Mouse (Mus musculus): ENCODE results near the gene Dnajc6. TPM values are rescaled to one million over a fixed set of nuclear protein-coding genes. Genes with fewer than 3 reads are reported as not detected.

The Dnajc6 gene
- polyA plus RNA-seq, 1 experiment from 2014 or later = 2.8 TPM

DNA sequence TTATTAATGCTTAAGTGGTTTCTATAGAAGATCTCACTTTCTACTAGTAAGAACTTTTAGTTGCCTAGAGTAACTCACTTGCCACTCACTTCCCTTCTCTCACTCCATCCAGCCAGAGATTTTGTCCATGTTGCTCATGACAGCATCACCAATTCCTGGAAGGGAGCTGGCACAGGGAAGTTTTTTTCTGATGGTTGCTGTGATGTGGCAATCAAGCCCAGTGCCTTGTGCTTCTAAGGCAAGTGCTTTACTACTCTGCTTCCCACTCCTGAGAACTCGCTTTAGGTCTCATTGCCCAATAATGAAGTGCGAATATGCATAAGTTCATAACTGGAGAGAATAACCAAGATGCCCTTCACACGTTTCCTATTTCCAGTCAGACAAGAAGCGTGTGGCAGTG is 186.2 kb downstream of the Dnajc6 start:
- H3K9ac ChIP-seq (replicated peaks; ENCODE audit: low read depth, low read length) = no peak overlapping the region
- no peak for ATAC-seq (ENCODE audit: insufficient number of reproducible peaks, insufficient read depth, low FRiP score, low read depth)

DNA sequence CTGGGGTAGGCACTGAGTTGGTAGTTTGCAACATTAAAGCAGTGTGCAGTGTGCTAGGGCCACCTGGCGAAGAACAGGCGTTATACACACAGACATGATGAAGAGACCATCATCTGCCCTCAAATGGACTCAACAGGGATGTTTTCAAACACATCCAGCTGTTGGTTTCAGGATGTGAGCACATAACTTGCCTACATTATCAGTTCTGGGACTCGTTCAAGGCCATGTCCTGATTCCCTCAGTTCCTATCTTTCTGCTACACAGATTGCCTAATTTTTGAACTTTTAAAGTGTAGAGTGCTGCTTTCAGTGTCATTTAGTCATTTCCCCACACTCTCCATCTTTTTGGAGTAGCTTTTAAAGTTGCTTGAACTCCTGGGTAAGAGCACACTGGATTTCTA is 186.6 kb downstream of the Dnajc6 start:
- Histone ChIP-seq H3K4me1 (ENCODE audit: control insufficient read depth, insufficient read depth, low read length) (no peaks in the 10 kb centered on the region), H3K4me3 (ENCODE audit: low read depth, low read length) (no peak overlapping the region), H3K9me3 (ENCODE audit: control insufficient read depth, low read depth, low read length) (no peaks in the 10 kb centered on the region), H3K36me3 (ENCODE audit: control insufficient read depth, insufficient read depth, low read length) (no peaks in the 10 kb centered on the region), H3K27ac (ENCODE audit: low read length) (no peak overlapping the region), H3K9ac (replicated peaks; ENCODE audit: low read depth, low read length) (no peak overlapping the region), H3K4me2 (replicated peaks; ENCODE audit: low read depth, low read length) (no peak overlapping the region), H3K27me3 (ENCODE audit: control insufficient read depth, insufficient read depth, low read length) (no peaks in the 10 kb centered on the region)
- WGBS = 66% methylated on average over 3 of the region's 3 CpGs
- ATAC-seq (ENCODE audit: insufficient number of reproducible peaks, insufficient read depth, low FRiP score, low read depth) = no peak

More for the DNA sequence above, 186.2 kb downstream of the Dnajc6 start:
- Histone ChIP-seq H3K27ac (ENCODE audit: low read length) (no peak overlapping the region), H3K4me3 (ENCODE audit: low read depth, low read length) (no peak overlapping the region), H3K4me2 (replicated peaks; ENCODE audit: low read depth, low read length) (no peak overlapping the region), H3K4me1 (ENCODE audit: control insufficient read depth, insufficient read depth, low read length) (no peaks in the 10 kb centered on the region), H3K36me3 (ENCODE audit: control insufficient read depth, insufficient read depth, low read length) (no peaks in the 10 kb centered on the region), H3K9me3 (ENCODE audit: control insufficient read depth, low read depth, low read length) (no peaks in the 10 kb centered on the region), H3K27me3 (ENCODE audit: control insufficient read depth, insufficient read depth, low read length) (no peaks in the 10 kb centered on the region)
- WGBS = 91% methylated on average over 4 of the region's 4 CpGs

GRCm38 (mm10) chr4:101684821-101685220 is 188.4 kb downstream of the Dnajc6 start:
- H3K9ac ChIP-seq (replicated peaks; ENCODE audit: low read depth, low read length) = no peak overlapping the region
- H3K27ac ChIP-seq (ENCODE audit: low read length) = no peak overlapping the region
- H3K27me3 ChIP-seq (ENCODE audit: control insufficient read depth, insufficient read depth, low read length) = no peaks in the 10 kb centered on the region
- H3K36me3 ChIP-seq (ENCODE audit: control insufficient read depth, insufficient read depth, low read length) = no peaks in the 10 kb centered on the region
- no peaks in the 10 kb centered on the region for H3K4me1 ChIP-seq (ENCODE audit: control insufficient read depth, insufficient read depth, low read length)
- H3K9me3 ChIP-seq (ENCODE audit: control insufficient read depth, low read depth, low read length) = no peaks in the 10 kb centered on the region
- ATAC-seq (ENCODE audit: insufficient number of reproducible peaks, insufficient read depth, low FRiP score, low read depth) = no peak
- H3K4me3 ChIP-seq (ENCODE audit: low read depth, low read length) = no peak overlapping the region
- H3K4me2 ChIP-seq (replicated peaks; ENCODE audit: low read depth, low read length) = no peak overlapping the region
- 80% methylated on average over 3 of the region's 3 CpGs for WGBS

GRCm38 (mm10) chr4:101686227-101686810 is 189.9 kb downstream of the Dnajc6 start:
- Histone ChIP-seq H3K27me3 (ENCODE audit: control insufficient read depth, insufficient read depth, low read length) (no peaks in the 10 kb centered on the region), H3K4me3 (ENCODE audit: low read depth, low read length) (no peak overlapping the region), H3K4me2 (replicated peaks; ENCODE audit: low read depth, low read length) (no peak overlapping the region), H3K9ac (replicated peaks; ENCODE audit: low read depth, low read length) (no peak overlapping the region), H3K9me3 (ENCODE audit: control insufficient read depth, low read depth, low read length) (no peaks in the 10 kb centered on the region), H3K27ac (ENCODE audit: low read length) (no peak overlapping the region), H3K36me3 (ENCODE audit: control insufficient read depth, insufficient read depth, low read length) (no peaks in the 10 kb centered on the region), H3K4me1 (ENCODE audit: control insufficient read depth, insufficient read depth, low read length) (no peaks in the 10 kb centered on the region)
- 76% methylated on average over 13 of the region's 13 CpGs for WGBS
- ATAC-seq (ENCODE audit: insufficient number of reproducible peaks, insufficient read depth, low FRiP score, low read depth) = no peak

GRCm38 (mm10) chr4:101689241-101689640 is 192.8 kb downstream of the Dnajc6 start:
- Histone ChIP-seq H3K27me3 (ENCODE audit: control insufficient read depth, insufficient read depth, low read length) (no peaks in the 10 kb centered on the region), H3K4me3 (ENCODE audit: low read depth, low read length) (no peak overlapping the region), H3K36me3 (ENCODE audit: control insufficient read depth, insufficient read depth, low read length) (no peaks in the 10 kb centered on the region), H3K9ac (replicated peaks; ENCODE audit: low read depth, low read length) (no peak overlapping the region), H3K4me2 (replicated peaks; ENCODE audit: low read depth, low read length) (no peak overlapping the region), H3K4me1 (ENCODE audit: control insufficient read depth, insufficient read depth, low read length) (no peaks in the 10 kb centered on the region), H3K9me3 (ENCODE audit: control insufficient read depth, low read depth, low read length) (no peaks in the 10 kb centered on the region), H3K27ac (ENCODE audit: low read length) (no peak overlapping the region)
- ATAC-seq (ENCODE audit: insufficient number of reproducible peaks, insufficient read depth, low FRiP score, low read depth) = no peak
- WGBS = 88% methylated on average over 4 of the region's 4 CpGs

DNA sequence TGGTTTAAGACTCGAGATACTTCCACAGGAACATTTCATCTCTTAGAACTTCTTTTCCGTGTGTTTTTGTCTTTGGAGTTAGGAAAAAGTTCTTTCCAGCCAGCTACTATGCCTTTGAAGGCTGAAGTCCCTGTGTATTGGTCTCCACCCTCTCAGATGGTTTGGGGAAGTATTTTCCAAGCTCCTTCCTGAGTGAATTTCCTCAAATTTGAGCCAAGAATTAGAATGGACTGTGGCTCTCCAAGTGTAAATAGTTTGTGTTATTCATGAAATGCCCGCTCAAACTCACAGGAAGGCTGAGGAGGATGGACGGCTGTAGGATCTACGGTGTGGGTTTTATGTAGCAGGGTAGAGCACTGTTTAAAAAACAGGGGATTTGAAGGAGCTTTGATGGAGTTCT is 193.2 kb downstream of the Dnajc6 start:
- no peak overlapping the region for H3K4me3 ChIP-seq (ENCODE audit: low read depth, low read length)
- WGBS = 69% methylated on average over 5 of the region's 5 CpGs
- H3K27me3 ChIP-seq (ENCODE audit: control insufficient read depth, insufficient read depth, low read length) = no peaks in the 10 kb centered on the region
- H3K4me1 ChIP-seq (ENCODE audit: control insufficient read depth, insufficient read depth, low read length) = no peaks in the 10 kb centered on the region
- no peaks in the 10 kb centered on the region for H3K9me3 ChIP-seq (ENCODE audit: control insufficient read depth, low read depth, low read length)
- no peaks in the 10 kb centered on the region for H3K36me3 ChIP-seq (ENCODE audit: control insufficient read depth, insufficient read depth, low read length)
- ATAC-seq (ENCODE audit: insufficient number of reproducible peaks, insufficient read depth, low FRiP score, low read depth) = no peak
- H3K9ac ChIP-seq (replicated peaks; ENCODE audit: low read depth, low read length) = no peak overlapping the region
- no peak overlapping the region for H3K27ac ChIP-seq (ENCODE audit: low read length)
- no peak overlapping the region for H3K4me2 ChIP-seq (replicated peaks; ENCODE audit: low read depth, low read length)

Other genes starting within 250 kb of the Dnajc6 start
- gene Jak1, start 231.4 kb upstream of the Dnajc6 start, polyA plus RNA-seq (2014; fragmentation: Nextera tagmentation; extraction: Ambion mirVana) = 108 and 135 TPM in 2 replicates
- 7.8 and 10.1 TPM in 2 replicates for gene Ak4, start 77.4 kb upstream of the Dnajc6 start, polyA plus RNA-seq (2014; fragmentation: Nextera tagmentation; extraction: Ambion mirVana)
- gene Leprot, start 151.1 kb downstream of the Dnajc6 start, polyA plus RNA-seq (2014; fragmentation: Nextera tagmentation; extraction: Ambion mirVana) = 90.1 and 92.3 TPM in 2 replicates
- 3.0 and 3.7 TPM in 2 replicates for gene Lepr, start 220.8 kb downstream of the Dnajc6 start, polyA plus RNA-seq (2014; fragmentation: Nextera tagmentation; extraction: Ambion mirVana)